Mouse (Mus musculus) lung, embryonic 15.5 days (tissue): ENCODE data around the gene Mccc2. TPM values are rescaled to one million over a fixed set of nuclear protein-coding genes. Genes with fewer than 3 reads are reported as not detected.
"Not testable (repeated sequence)": the region's sequence is repeated elsewhere in the genome, so short reads cannot be mapped to it uniquely, and the experiment has no call there.

Experiments used
- ATAC-seq: fragments of 200-750 bp; cut with Nextera tagmentation; 2 replicates; pipeline ENCODE4 v1.8.0; 2017; ENCODE audit warnings: moderate number of reproducible peaks, borderline replicate concordance; ENCODE audit not compliant: low FRiP score, low TSS enrichment; ENCODE audit errors: extremely low read depth
- H3K27ac ChIP-seq: fragments of 300-500 bp; sonication (generic); 2 replicates; pipeline ENCODE4 v1.5.1; 2015; ENCODE audit warnings: moderate library complexity, mild to moderate bottlenecking, inconsistent platforms
- H3K27me3 ChIP-seq: fragments of 300-500 bp; sonication (generic); 2 replicates; pipeline ENCODE4 v1.6.1; 2015; ENCODE audit warnings: inconsistent platforms
- H3K36me3 ChIP-seq: fragments of 300-500 bp; sonication (generic); 2 replicates; pipeline ENCODE4 v1.6.1; 2015; ENCODE audit warnings: inconsistent platforms
- H3K4me1 ChIP-seq: fragments of 300-500 bp; sonication (generic); 2 replicates; pipeline ENCODE4 v1.6.1; 2015; ENCODE audit warnings: inconsistent platforms
- H3K4me2 ChIP-seq: fragments of 300-500 bp; sonication (generic); 2 replicates; pipeline ENCODE4 v1.6.1; 2015; ENCODE audit warnings: inconsistent platforms, mild to moderate bottlenecking, moderate library complexity
- H3K4me3 ChIP-seq: fragments of 300-500 bp; sonication (generic); 2 replicates; pipeline ENCODE4 v1.5.1; 2015; ENCODE audit warnings: mild to moderate bottlenecking, inconsistent platforms
- H3K9ac ChIP-seq: fragments of 300-500 bp; sonication (generic); 2 replicates; pipeline ENCODE4 v1.6.1; 2015; ENCODE audit warnings: inconsistent platforms
- H3K9me3 ChIP-seq: fragments of 300-500 bp; sonication (generic); 2 replicates; pipeline ENCODE4 v1.6.1; 2016; ENCODE audit warnings: inconsistent platforms
- WGBS: fragments of 180-500 bp; shearing (Covaris S2); methylation state at CpG from one replicate; pipeline ENCODE4 v1.1.7; 2015; 5-methylcytosine and 5-hydroxymethylcytosine counted together
- polyA plus RNA-seq: library from polyadenylated mRNA; unstranded; fragments of >200 nt; fragmentation: Nextera tagmentation; extraction: Ambion mirVana; gene quantifications from 2 replicates; pipeline ENCODE4 v1.2.1, GENCODE M21; 2015

The Mccc2 gene
- polyA plus RNA-seq = 48.0 and 48.9 TPM in 2 replicates

DNA sequence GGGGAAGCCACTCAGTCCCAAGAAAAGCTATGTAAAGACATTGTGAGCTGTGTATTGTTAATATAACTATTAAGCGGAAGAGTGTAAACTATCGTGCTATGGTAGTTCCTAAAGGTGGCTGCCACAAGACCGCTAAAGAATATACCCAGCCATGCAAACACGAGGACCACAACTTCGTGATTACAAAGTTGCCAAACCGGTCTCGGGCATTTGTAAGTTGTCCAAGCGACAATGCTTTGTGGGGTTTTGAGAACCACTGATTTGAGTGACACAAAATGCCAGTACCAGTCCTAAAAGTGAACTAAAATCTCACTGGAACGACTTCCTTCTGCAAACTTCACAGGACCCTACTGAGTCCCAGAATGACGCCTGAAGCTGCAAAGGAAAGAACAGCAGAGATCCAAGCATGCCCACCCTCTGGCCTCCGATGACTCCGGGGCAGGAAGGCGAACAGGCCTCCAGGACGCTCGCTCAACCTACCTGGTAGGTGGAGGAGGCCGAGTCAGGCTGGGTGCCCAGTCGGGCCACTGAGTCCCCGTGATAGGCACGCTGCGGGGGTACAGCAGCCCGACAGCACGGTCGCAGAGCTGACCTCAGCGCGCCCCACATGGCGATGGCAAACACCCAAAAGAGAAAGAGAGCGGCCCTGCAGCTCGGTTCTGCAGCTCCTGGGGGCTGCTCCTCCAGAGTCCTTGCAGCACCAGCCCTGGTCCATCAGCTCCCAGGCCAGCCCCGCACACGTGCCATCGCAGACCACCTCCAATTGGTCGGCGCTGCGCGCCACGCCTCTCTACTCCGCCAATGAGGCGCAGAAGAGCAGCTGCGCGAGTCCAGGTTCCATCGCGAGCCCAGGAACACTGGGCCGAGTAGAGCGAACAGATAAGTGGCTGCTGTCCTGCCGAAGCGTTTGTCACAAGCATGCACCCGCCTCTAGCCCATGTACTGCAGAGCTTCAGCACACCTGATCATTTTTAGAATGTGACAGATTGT lies at the start of gene Mccc2:
Gene Mccc2, minus strand, starts transcription at position 734 of the 990 bp plus-strand sequence.
- peak within 1 kb of the TSS; percentile 78 for H3K9ac ChIP-seq
- H3K9me3 ChIP-seq = no peaks in the 10 kb centered on the region
- peak; percentile 100 for ATAC-seq
- H3K4me2 ChIP-seq = peak within 1 kb of the TSS; percentile 88
- peaks cover 3% of the 10 kb centered on the region; the same call in 1 of the 2 replicates for H3K36me3 ChIP-seq
- H3K4me3 ChIP-seq = peak within 1 kb of the TSS; percentile 75
- no peaks in the 10 kb centered on the region for H3K27me3 ChIP-seq
- H3K27ac ChIP-seq = peak within 1 kb of the TSS; percentile 86
- 3% methylated on average over 42 of the region's 47 CpGs for WGBS
- peaks cover 18% of the 10 kb centered on the region for H3K4me1 ChIP-seq

DNA sequence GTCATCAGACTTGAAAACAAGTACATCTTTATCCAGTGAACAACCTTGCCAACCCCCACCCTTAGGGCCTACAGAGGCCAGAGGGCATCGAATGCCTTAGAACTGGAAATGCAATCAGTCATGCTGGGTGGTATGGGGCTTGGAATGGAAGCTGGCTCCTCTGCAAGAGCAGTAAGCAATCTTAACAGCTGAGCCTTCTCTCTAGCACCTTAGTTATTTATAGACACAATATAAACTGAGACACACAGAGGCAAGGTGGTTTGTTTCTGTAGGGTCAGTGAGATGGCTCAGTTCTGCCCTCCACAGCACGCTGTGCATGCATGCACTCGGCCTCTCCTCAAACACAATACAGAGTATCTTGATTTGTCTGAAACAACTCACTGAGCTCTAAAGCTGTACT lies 48.5 kb upstream of the Mccc2 start:
- Histone ChIP-seq H3K27me3 (no peaks in the 10 kb centered on the region), H3K9me3 (no peaks in the 10 kb centered on the region), H3K4me2 (no peak overlapping the region), H3K36me3 (peaks cover 66% of the 10 kb centered on the region), H3K4me3 (no peak overlapping the region), H3K4me1 (no peaks in the 10 kb centered on the region), H3K9ac (no peak overlapping the region), H3K27ac (no peak overlapping the region)
- 51% methylated on average over 3 of the region's 3 CpGs for WGBS
- ATAC-seq = peak; percentile 23; the same call in 1 of the 2 replicates

- H3K9me3 ChIP-seq, ATAC-seq, H3K27me3 ChIP-seq, H3K4me3 ChIP-seq, H3K4me1 ChIP-seq, H3K4me2 ChIP-seq, H3K9ac ChIP-seq, H3K27ac ChIP-seq: not testable (repeated sequence)
- H3K36me3 ChIP-seq = peaks cover 83% of the 10 kb centered on the region
- 96% methylated on average over 8 of the region's 8 CpGs for WGBS
Observed at GRCm38 (mm10) chr13:100057738-100058137, 42.3 kb upstream of the Mccc2 start.

- Histone ChIP-seq H3K9me3 (no peaks in the 10 kb centered on the region), H3K27ac (no peak overlapping the region), H3K4me2 (no peak overlapping the region), H3K27me3 (no peaks in the 10 kb centered on the region), H3K4me3 (no peak overlapping the region), H3K36me3 (peaks cover 67% of the 10 kb centered on the region), H3K9ac (no peak overlapping the region), H3K4me1 (no peaks in the 10 kb centered on the region)
- ATAC-seq = no peak
- WGBS = 86% methylated on average over 6 of the region's 6 CpGs
Observed at GRCm38 (mm10) chr13:100026013-100026412, 10.6 kb upstream of the Mccc2 start.

DNA sequence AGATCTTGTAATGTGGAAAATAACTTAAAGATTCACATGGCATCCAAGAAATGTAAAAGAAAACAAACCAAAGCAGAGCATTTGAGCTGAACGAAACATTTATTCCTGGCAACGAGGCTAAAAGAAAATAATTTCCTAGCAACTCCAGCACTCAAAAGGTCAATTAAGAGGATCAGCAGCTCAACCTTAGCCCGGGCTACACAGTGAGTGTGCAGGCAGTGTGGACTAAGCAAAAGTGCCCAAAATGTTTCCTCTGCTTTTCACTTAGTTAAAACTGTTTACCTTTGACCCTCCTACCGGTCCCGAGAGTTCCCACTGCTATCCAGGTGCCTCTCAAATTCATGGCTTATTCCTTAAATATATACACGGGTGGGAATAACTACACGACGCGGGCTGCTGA lies 1.5 kb upstream of the Mccc2 start:
- 81% methylated on average over 9 of the region's 9 CpGs for WGBS
- H3K4me2 ChIP-seq = no peak overlapping the region
- H3K4me1 ChIP-seq = peaks cover 18% of the 10 kb centered on the region
- no peaks in the 10 kb centered on the region for H3K9me3 ChIP-seq
- peaks cover 10% of the 10 kb centered on the region for H3K36me3 ChIP-seq
- ATAC-seq = no peak
- H3K9ac ChIP-seq = no peak overlapping the region
- no peaks in the 10 kb centered on the region for H3K27me3 ChIP-seq
- no peak overlapping the region for H3K4me3 ChIP-seq
- H3K27ac ChIP-seq = no peak overlapping the region

DNA sequence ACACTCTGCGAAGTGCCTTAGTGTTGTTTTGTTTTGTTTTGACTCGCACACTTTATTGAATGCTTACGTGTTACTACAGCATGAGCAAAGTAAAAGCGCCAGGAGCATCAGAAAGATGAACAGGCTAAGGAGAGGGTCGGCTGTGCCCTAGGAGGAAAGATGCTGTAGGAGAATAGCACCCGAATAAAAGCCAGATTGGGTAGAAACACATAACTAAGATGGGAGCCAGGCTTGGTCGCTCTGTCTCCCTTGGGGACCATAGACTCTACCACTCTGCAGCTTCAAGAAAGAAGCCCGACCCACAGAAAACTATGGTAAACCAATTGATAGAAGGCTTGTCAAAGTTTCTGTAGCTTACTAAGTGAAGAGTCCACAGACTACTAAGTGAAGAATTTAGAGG lies 498 bp upstream of the Mccc2 start:
- H3K27ac ChIP-seq = peak overlapping the region; percentile 34
- peak overlapping the region; percentile 36 for H3K9ac ChIP-seq
- ATAC-seq = peak; percentile 16; the same call in 1 of the 2 replicates
- no peaks in the 10 kb centered on the region for H3K27me3 ChIP-seq
- H3K4me2 ChIP-seq = peak overlapping the region; percentile 88
- peak overlapping the region; percentile 75 for H3K4me3 ChIP-seq
- H3K9me3 ChIP-seq = no peaks in the 10 kb centered on the region
- H3K4me1 ChIP-seq = peaks cover 18% of the 10 kb centered on the region
- 9% methylated on average over 8 of the region's 8 CpGs for WGBS
- peaks cover 7% of the 10 kb centered on the region; the same call in 1 of the 2 replicates for H3K36me3 ChIP-seq

- Histone ChIP-seq H3K27me3 (no peaks in the 10 kb centered on the region), H3K27ac (no peak overlapping the region)
Observed at GRCm38 (mm10) chr13:100005911-100006496, 9.4 kb downstream of the Mccc2 start.

GRCm38 (mm10) chr13:100001790-100002196 lies 13.6 kb downstream of the Mccc2 start:
- Histone ChIP-seq H3K9me3 (no peaks in the 10 kb centered on the region), H3K27ac (no peak overlapping the region), H3K4me2 (no peak overlapping the region), H3K27me3 (no peaks in the 10 kb centered on the region), H3K4me3 (no peak overlapping the region), H3K36me3 (no peaks in the 10 kb centered on the region), H3K9ac (no peak overlapping the region), H3K4me1 (no peaks in the 10 kb centered on the region)
- WGBS = 39% methylated on average over 5 of the region's 5 CpGs
- ATAC-seq = peak; percentile 57; the same call in 1 of the 2 replicates

More at GRCm38 (mm10) chr13:100005911-100006496, 9.4 kb downstream of the Mccc2 start:
- ATAC-seq = no peak
- Histone ChIP-seq H3K9ac (no peak overlapping the region), H3K9me3 (no peaks in the 10 kb centered on the region), H3K4me2 (no peak overlapping the region), H3K36me3 (no peaks in the 10 kb centered on the region), H3K4me1 (no peaks in the 10 kb centered on the region), H3K4me3 (no peak overlapping the region)
- 77% methylated on average over 12 of the region's 12 CpGs for WGBS

GRCm38 (mm10) chr13:99999078-99999477 lies 16.4 kb downstream of the Mccc2 start:
- Histone ChIP-seq H3K4me3 (no peak overlapping the region), H3K9me3 (no peaks in the 10 kb centered on the region), H3K27ac (no peak overlapping the region), H3K36me3 (no peaks in the 10 kb centered on the region), H3K9ac (no peak overlapping the region), H3K4me2 (no peak overlapping the region), H3K27me3 (no peaks in the 10 kb centered on the region), H3K4me1 (no peaks in the 10 kb centered on the region)
- 89% methylated on average over 3 of the region's 3 CpGs for WGBS
- ATAC-seq = no peak

DNA sequence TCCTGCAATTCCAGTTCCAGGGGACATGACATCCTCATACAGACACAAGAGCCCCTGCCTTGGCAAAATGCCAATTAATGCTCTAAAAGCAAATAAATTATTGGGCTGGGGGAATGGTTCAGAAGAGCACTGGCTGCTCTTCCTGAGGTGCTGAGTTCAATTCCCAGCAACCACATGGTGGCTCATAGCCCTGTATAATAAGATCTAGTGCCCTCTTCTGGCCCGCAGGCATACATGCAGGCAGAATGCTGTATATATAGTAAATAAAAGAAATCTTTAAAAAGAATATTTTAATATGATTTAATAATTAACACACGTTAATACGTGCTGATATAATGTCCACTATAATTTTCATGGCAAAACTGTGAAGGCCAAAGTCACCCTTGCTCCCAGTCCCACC lies 17.3 kb downstream of the Mccc2 start:
- H3K4me1 ChIP-seq = no peaks in the 10 kb centered on the region
- no peaks in the 10 kb centered on the region for H3K27me3 ChIP-seq
- H3K4me3 ChIP-seq = no peak overlapping the region
- no peak overlapping the region for H3K27ac ChIP-seq
- no peaks in the 10 kb centered on the region for H3K36me3 ChIP-seq
- H3K9me3 ChIP-seq = no peaks in the 10 kb centered on the region
- H3K4me2 ChIP-seq = no peak overlapping the region
- ATAC-seq = no peak
- 87% methylated on average over 3 of the region's 3 CpGs for WGBS
- H3K9ac ChIP-seq = no peak overlapping the region

- peaks cover 9% of the 10 kb centered on the region; the same call in 1 of the 2 replicates for H3K36me3 ChIP-seq
- 75% methylated on average over 4 of the region's 4 CpGs for WGBS
- H3K4me1 ChIP-seq = no peaks in the 10 kb centered on the region
- H3K9ac ChIP-seq = no peak overlapping the region
- H3K27ac ChIP-seq = no peak overlapping the region
- H3K9me3 ChIP-seq = no peaks in the 10 kb centered on the region
- no peak overlapping the region for H3K4me2 ChIP-seq
- no peak for ATAC-seq
- no peak overlapping the region for H3K4me3 ChIP-seq
- no peaks in the 10 kb centered on the region for H3K27me3 ChIP-seq
Observed at GRCm38 (mm10) chr13:99989592-99989991, 25.8 kb downstream of the Mccc2 start.

DNA sequence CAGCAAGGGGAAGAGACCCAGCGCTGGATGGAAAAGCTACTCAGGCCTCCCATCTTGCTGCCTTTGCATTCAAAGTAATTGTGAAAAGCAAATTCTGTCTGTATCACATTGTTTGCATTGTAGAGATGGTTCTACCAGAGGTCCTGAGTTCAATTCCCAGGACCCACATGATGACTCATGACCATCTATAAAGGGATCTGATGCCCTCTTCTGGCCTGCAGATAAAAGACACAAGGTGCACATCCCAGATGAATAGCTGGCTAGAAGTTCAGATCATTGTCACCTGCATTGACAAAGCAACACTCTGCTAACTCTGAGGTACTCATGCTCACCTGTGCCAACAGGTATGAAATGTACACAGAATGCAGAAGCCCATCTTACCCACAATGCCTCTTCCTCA lies 32.1 kb downstream of the Mccc2 start:
- 87% methylated on average over 1 of the region's 1 CpGs for WGBS
- H3K27ac ChIP-seq = no peak overlapping the region
- no peak overlapping the region for H3K9ac ChIP-seq
- H3K4me2 ChIP-seq = no peak overlapping the region
- H3K4me1 ChIP-seq = no peaks in the 10 kb centered on the region
- H3K4me3 ChIP-seq = no peak overlapping the region
- no peaks in the 10 kb centered on the region for H3K9me3 ChIP-seq
- H3K36me3 ChIP-seq = peaks cover 6% of the 10 kb centered on the region; the same call in 1 of the 2 replicates
- no peaks in the 10 kb centered on the region for H3K27me3 ChIP-seq
- no peak for ATAC-seq
